In the genomic region with DNA sequence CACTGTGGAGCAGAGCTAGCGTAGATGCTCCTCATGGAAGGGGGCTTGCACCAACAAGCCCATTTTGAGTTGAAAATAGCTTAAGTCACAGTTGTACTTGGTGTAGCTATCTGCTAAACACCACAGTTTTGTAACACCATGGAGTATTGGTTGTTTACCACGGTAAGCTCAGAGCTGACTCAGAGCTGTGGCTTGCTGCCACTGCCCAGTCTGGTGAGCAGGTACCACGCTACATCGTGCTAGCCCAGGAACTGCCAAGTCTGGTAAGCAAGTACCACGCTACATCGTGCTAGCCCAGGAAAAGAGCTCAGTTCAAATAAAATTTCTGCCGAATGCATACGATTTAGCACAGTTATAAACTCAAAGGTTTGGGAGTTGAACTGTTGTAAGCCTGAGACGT, we compare ENCODE assay signal across 15 mouse cellular contexts. TPM values are rescaled to one million over a fixed set of nuclear protein-coding genes. Genes with fewer than 3 reads are reported as not detected.
DNase-seq lines count a peak whose midpoint lies in the region.
"Had no signal": no experiment of that assay in that cellular context is flagged by ENCODE, and none has a peak within 500 bp of the region (broad histone marks: within the 10 kb centered on the region; RNA-seq: fewer than 3 reads in every experiment).

No protein-coding gene starts in this region.

- DNase-seq in layer of hippocampus, adult 9-11 months = peak; percentile 25
- DNase-seq in layer of hippocampus, postnatal 25 days (ENCODE audit: extremely low spot score in 1 of 2, low spot score in 1 of 2) = no peak
- DNase-seq in 3134 (ENCODE audit: extremely low read depth, insufficient read length, low spot score) (peak; percentile 49), 3T3-L1 (ENCODE audit: low read depth, low spot score) (peak; percentile 31)
- DNase-seq in fibroblast of lung, adult 2 months (ENCODE audit: low read depth) = peak; percentile 36
- no peak for DNase-seq in cerebellum, adult 18-20 months
- DNase-seq: adrenal gland, adult 2 months; adrenal gland, postnatal 25 days; cerebellum, adult 8-10 months; cerebellum, postnatal 14 days; gastrocnemius, adult 2 months; gastrocnemius, postnatal 25 days had no signal

RNA-seq across cellular contexts. Expression of a gene that starts 10.1 kb away (rescaled TPM):
- 1 to 10 TPM; 1.0 to 2.4 TPM for total RNA-seq in layer of hippocampus, postnatal 25 days (2021)
- total RNA-seq: common myeloid progenitor, adult 5-6 weeks; granulocyte monocyte progenitor cell, adult 5-6 weeks; MEL had no signal

RNA-seq across cellular contexts. Expression of a gene that starts 39.8 kb away (rescaled TPM):
- total RNA-seq in layer of hippocampus, postnatal 25 days (2021) = under 1 TPM; 0.44 to 0.68 TPM
- total RNA-seq: adrenal gland, adult 2 months; common myeloid progenitor, adult 5-6 weeks; granulocyte monocyte progenitor cell, adult 5-6 weeks; MEL had no signal

Comparison
In these comparisons a context has a peak if more than half of its experiments do, and no peak if none do; other contexts are left out.
1. DNase-seq: peak in layer of hippocampus, adult 9-11 months (single experiment), 3134 (single experiment), 3T3-L1 (single experiment) and fibroblast of lung, adult 2 months (single experiment); none in layer of hippocampus, postnatal 25 days (0 of 2) and cerebellum, adult 18-20 months (0 of 2).